Mouse (Mus musculus) MEL (cell line): Measurements from ENCODE around the gene Lyg1. TPM values are rescaled to one million over a fixed set of nuclear protein-coding genes. Genes with fewer than 3 reads are reported as not detected.
A peak's percentile ranks its signal among the peaks of the same experiment; 100 is the strongest.

ENCODE experiments used
- DNase-seq: peaks from one replicate; pipeline ENCODE4 v3.0.0; 2011; ENCODE audit warnings: low read depth, low spot score
- H3K27ac ChIP-seq: 2 replicates; pipeline ENCODE4 v1.5.1; 2012; ENCODE audit warnings: low read depth, mild to moderate bottlenecking, control low read depth, low read length, moderate library complexity; ENCODE audit not compliant: control insufficient read depth
- H3K27me3 ChIP-seq, 2 experiments: fragments of 150-350 bp in 1 of 2; sonication (generic) in 1 of 2; 2 replicates each; pipeline ENCODE4 v1.6.1; 2012; ENCODE audit warnings: low read length in 2 of 2, mild to moderate bottlenecking in 2 of 2, improper control_type of control experiment in 1 of 2, moderate library complexity in 1 of 2; ENCODE audit not compliant: insufficient read depth in 2 of 2, control insufficient read depth in 1 of 2
- H3K36me3 ChIP-seq, 2 experiments: 2 replicates each; pipeline ENCODE4 v1.6.1; 2012 to 2014; ENCODE audit warnings: low read length in 2 of 2, improper control_type of control experiment in 1 of 2, inconsistent platforms in 1 of 2, mild to moderate bottlenecking in 1 of 2; ENCODE audit not compliant: insufficient read depth in 2 of 2, control insufficient read depth in 1 of 2
- H3K4me1 ChIP-seq, 2 experiments: fragments of 150-350 bp in 1 of 2; sonication (generic) in 1 of 2; 2 replicates each; pipeline ENCODE4 v1.6.1; 2012; ENCODE audit warnings: low read length in 2 of 2, improper control_type of control experiment in 1 of 2, mild to moderate bottlenecking in 1 of 2; ENCODE audit not compliant: insufficient read depth in 2 of 2, control insufficient read depth in 1 of 2
- H3K4me3 ChIP-seq, 2 experiments: fragments of 150-350 bp in 1 of 2; sonication (generic) in 1 of 2; 2 replicates each; pipeline ENCODE4 v1.5.1; 2012; ENCODE audit warnings: low read depth in 2 of 2, low read length in 2 of 2, mild to moderate bottlenecking in 2 of 2, moderate library complexity in 2 of 2, control low read depth in 1 of 2, improper control_type of control experiment in 1 of 2; ENCODE audit not compliant: control insufficient read depth in 1 of 2, insufficient read depth in 1 of 2
- H3K79me2 ChIP-seq: 2 replicates; pipeline ENCODE4 v1.6.1; 2012; ENCODE audit warnings: mild to moderate bottlenecking, low read length, moderate library complexity; ENCODE audit not compliant: control insufficient read depth, poor library complexity, insufficient read depth
- H3K9ac ChIP-seq: 2 replicates; pipeline ENCODE4 v1.6.1; 2012; ENCODE audit warnings: low read depth, mild to moderate bottlenecking, control low read depth, low read length, moderate library complexity; ENCODE audit not compliant: control insufficient read depth, poor library complexity, severe bottlenecking
- H3K9me3 ChIP-seq: fragments of 150-350 bp; sonication (generic); replicated peaks from 2 replicates; pipeline ENCODE4 v1.6.1; 2012; ENCODE audit warnings: mild to moderate bottlenecking, low read length, improper control_type of control experiment, moderate library complexity; ENCODE audit not compliant: insufficient read depth
- CHD1 ChIP-seq: IDR thresholded peaks from 2 replicates; pipeline ENCODE4 v1.6.1; 2012; ENCODE audit warnings: low read depth, mild to moderate bottlenecking, inconsistent platforms, low read length, improper control_type of control experiment
- E2F4 ChIP-seq: IDR thresholded peaks from 2 replicates; pipeline ENCODE4 v1.6.1; 2011; ENCODE audit warnings: low read depth, low read length, improper control_type of control experiment, borderline replicate concordance
- ELF1 ChIP-seq: IDR thresholded peaks from 2 replicates; pipeline ENCODE4 v1.6.1; 2014; ENCODE audit warnings: low read depth, mild to moderate bottlenecking, inconsistent platforms, low read length, improper control_type of control experiment, moderate library complexity
- EP300 ChIP-seq, 2 experiments: IDR thresholded peaks; 2 replicates each; pipeline ENCODE4 v1.6.1; 2011; ENCODE audit warnings: improper control_type of control experiment in 2 of 2, low read length in 2 of 2, low read depth in 1 of 2, mild to moderate bottlenecking in 1 of 2
- ETS1 ChIP-seq: IDR thresholded peaks from 2 replicates; pipeline ENCODE4 v1.6.1; 2012; ENCODE audit warnings: low read depth, mild to moderate bottlenecking, inconsistent platforms, low read length, improper control_type of control experiment, moderate library complexity
- GABPA ChIP-seq: IDR thresholded peaks from 2 replicates; pipeline ENCODE4 v1.6.1; 2012; ENCODE audit warnings: low read depth, mild to moderate bottlenecking, inconsistent platforms, low read length, improper control_type of control experiment, moderate library complexity
- GATA1 ChIP-seq: IDR thresholded peaks from 2 replicates; pipeline ENCODE4 v1.6.1; 2011; ENCODE audit warnings: low read depth, low read length, improper control_type of control experiment
- HCFC1 ChIP-seq: IDR thresholded peaks from 2 replicates; pipeline ENCODE4 v1.6.1; 2012; ENCODE audit warnings: low read depth, mild to moderate bottlenecking, inconsistent platforms, low read length, improper control_type of control experiment, moderate library complexity
- JUND ChIP-seq: IDR thresholded peaks from 2 replicates; pipeline ENCODE4 v1.6.1; 2011; ENCODE audit warnings: low read depth, mild to moderate bottlenecking, improper control_type of control experiment, low read length
- MAX ChIP-seq: IDR thresholded peaks from 2 replicates; pipeline ENCODE4 v1.6.1; 2011; ENCODE audit warnings: low read length, improper control_type of control experiment
- MXI1 ChIP-seq: IDR thresholded peaks from 2 replicates; pipeline ENCODE4 v1.6.1; 2011; ENCODE audit warnings: mild to moderate bottlenecking, low read depth, low read length, improper control_type of control experiment
- POLR2A ChIP-seq, 2 experiments: IDR thresholded peaks; 2 replicates each; pipeline ENCODE4 v1.6.1; 2011 to 2012; ENCODE audit warnings: low read length in 2 of 2, mild to moderate bottlenecking in 2 of 2, control low read depth in 1 of 2, improper control_type of control experiment in 1 of 2, low read depth in 1 of 2, moderate library complexity in 1 of 2; ENCODE audit not compliant: control insufficient read depth in 1 of 2, insufficient read depth in 1 of 2, poor library complexity in 1 of 2
- POLR2AphosphoS5 ChIP-seq: IDR thresholded peaks from 2 replicates; pipeline ENCODE4 v1.6.1; 2012; ENCODE audit warnings: low read depth, borderline replicate concordance, mild to moderate bottlenecking, inconsistent platforms, low read length, moderate library complexity, mixed read lengths
- RCOR1 ChIP-seq: IDR thresholded peaks from 2 replicates; pipeline ENCODE4 v1.6.1; 2012; ENCODE audit warnings: low read depth, mild to moderate bottlenecking, inconsistent platforms, low read length, improper control_type of control experiment
- SIN3A ChIP-seq: IDR thresholded peaks from 2 replicates; pipeline ENCODE4 v1.6.1; 2012; ENCODE audit warnings: low read length, improper control_type of control experiment, inconsistent platforms
- TAL1 ChIP-seq: IDR thresholded peaks from 2 replicates; pipeline ENCODE4 v1.6.1; 2012; ENCODE audit warnings: mild to moderate bottlenecking, inconsistent platforms, low read length, moderate library complexity, mixed read lengths
- TBP ChIP-seq: IDR thresholded peaks from 2 replicates; pipeline ENCODE4 v1.8.0; 2011; ENCODE audit warnings: low read depth, low read length, improper control_type of control experiment
- TCF12 ChIP-seq: IDR thresholded peaks from 2 replicates; pipeline ENCODE4 v1.6.1; 2014; ENCODE audit warnings: low read depth, mild to moderate bottlenecking, inconsistent platforms, low read length, improper control_type of control experiment, moderate library complexity
- UBTF ChIP-seq: IDR thresholded peaks from 2 replicates; pipeline ENCODE4 v1.6.1; 2012; ENCODE audit warnings: low read depth, mild to moderate bottlenecking, inconsistent platforms, low read length, improper control_type of control experiment, moderate library complexity, borderline replicate concordance; ENCODE audit not compliant: insufficient read depth
- ZNF384 ChIP-seq: IDR thresholded peaks from 2 replicates; pipeline ENCODE4 v1.6.1; 2012; ENCODE audit warnings: low read depth, mild to moderate bottlenecking, inconsistent platforms, low read length, improper control_type of control experiment
- polyA plus RNA-seq, 2 experiments: library from polyadenylated mRNA; stranded (reverse) in 1 of 2; unstranded in 1 of 2; fragments of >175 nt in 1 of 2; fragments of >200 nt in 1 of 2; gene quantifications; 2 replicates each; pipeline versions ENCODE4 v1.2.1 to v1.2.4; 2012; ENCODE audit warnings: low replicate concordance in 2 of 2, low read depth in 1 of 2; ENCODE audit not compliant: insufficient read length in 2 of 2, insufficient read depth in 1 of 2, missing spikeins in 1 of 2
- total RNA-seq: library from RNA; depleted of rRNA; stranded (reverse); fragments of 300-350 nt; gene quantifications from 2 replicates; pipeline ENCODE4 v1.2.3, GENCODE M21; 2012

The Lyg1 gene
- total and polyA plus RNA-seq, 3 experiments = not detected

- TF ChIP-seq CHD1 = no peak
- TF ChIP-seq POLR2A (IDR thresholded peaks at IDR 0.05; ENCODE audit: control insufficient read depth in 1 of 2, insufficient read depth in 1 of 2, low read depth in 1 of 2, low read length in 2 of 2, poor library complexity in 1 of 2) = no peak
- TF ChIP-seq GATA1 = peak; percentile 84
- no peak for TF ChIP-seq E2F4
- 0 out of 2 replicates have a peak, but pooled peaks have one; percentile 33 for TF ChIP-seq HCFC1
- TF ChIP-seq ELF1 = no peak
These were observed 43.3 kb upstream of the Lyg1 start (continued) for GRCm38 (mm10) chr1:38000844-38001243.

- TF ChIP-seq MXI1 = peak; percentile 63; the same call in 1 of the 2 replicates
- TF ChIP-seq HCFC1 = no peak
- peak; percentile 72; the same call in 1 of the 2 replicates for TF ChIP-seq RCOR1
- peak; percentile 48 to 81; a peak in 2 of 4 replicates for TF ChIP-seq EP300 (IDR thresholded peaks at IDR 0.05; ENCODE audit: low read depth in 1 of 2, low read length in 2 of 2)
- peak; percentile 86 for TF ChIP-seq TCF12
- no peak for TF ChIP-seq CHD1
- TF ChIP-seq MAX = no peak
- TF ChIP-seq TAL1 = peak; percentile 86
- peak; percentile 56; the same call in 1 of the 2 replicates for TF ChIP-seq SIN3A
- peak; percentile 78 for TF ChIP-seq ETS1
- no peak for TF ChIP-seq TBP
- peak; percentile 93 for TF ChIP-seq ZNF384
- TF ChIP-seq GATA1 = peak; percentile 75; the same call in 1 of the 2 replicates
- Histone ChIP-seq H3K79me2 (peaks cover 68% of the 10 kb centered on the region), H3K36me3 (peaks cover 5 to 47% of the 10 kb centered on the region in 2 experiments; a peak in 3 of 4 replicates), H3K4me1 (peaks cover 30 to 32% of the 10 kb centered on the region in 2 experiments), H3K9me3 (no peaks in the 10 kb centered on the region), H3K9ac (peak overlapping the region; percentile 37), H3K4me3 (peak overlapping the region; percentile 22 to 82; a peak in 2 of 4 replicates), H3K27me3 (no peaks in the 10 kb centered on the region), H3K27ac (peak overlapping the region; percentile 52)
- DNase-seq = peak; percentile 83
These were observed 42.0 kb upstream of the Lyg1 start for GRCm38 (mm10) chr1:37999552-37999951.

GRCm38 (mm10) chr1:37998371-37999199 is 41.0 kb upstream of the Lyg1 start:
- H3K36me3 ChIP-seq = peaks cover 9 to 37% of the 10 kb centered on the region in 2 experiments
- no peaks in the 10 kb centered on the region for H3K27me3 ChIP-seq
- no peaks in the 10 kb centered on the region for H3K9me3 ChIP-seq
- peak overlapping the region; percentile 98 for H3K27ac ChIP-seq
- peaks cover 58% of the 10 kb centered on the region for H3K79me2 ChIP-seq
- peaks cover 26% of the 10 kb centered on the region in 2 experiments for H3K4me1 ChIP-seq
- peak overlapping the region; percentile 100 for H3K9ac ChIP-seq
- TF ChIP-seq GATA1 (no peak), TBP (0 out of 2 replicates have a peak, but pooled peaks have one; percentile 13), UBTF (peak; percentile 2; the same call in 1 of the 2 replicates), ZNF384 (peak; percentile 68), CHD1 (0 out of 2 replicates have a peak, but pooled peaks have one; percentile 23), GABPA (no peak), POLR2AphosphoS5 (no peak), JUND (no peak), MAX (no peak), MXI1 (peak; percentile 43; the same call in 1 of the 2 replicates)
- TF ChIP-seq, all 39 proteins: peak for 5
- H3K4me3 ChIP-seq = peak overlapping the region; percentile 82 to 98
- DNase-seq = peak; percentile 54
